Mouse (Mus musculus) ES-Bruce4 (cell line): Measurements from ENCODE around the gene Exosc9. TPM values are rescaled to one million over a fixed set of nuclear protein-coding genes. Genes with fewer than 3 reads are reported as not detected.
A peak's percentile ranks its signal among the peaks of the same experiment; 100 is the strongest.

Experiments
- H3K27ac ChIP-seq: 2 replicates; pipeline ENCODE4 v1.5.1; 2012; ENCODE audit warnings: low read length, inconsistent platforms; ENCODE audit not compliant: insufficient read depth
- H3K27me3 ChIP-seq: 2 replicates; pipeline ENCODE4 v1.6.1; 2012; ENCODE audit warnings: mild to moderate bottlenecking, low read length, inconsistent platforms; ENCODE audit not compliant: control insufficient read depth, poor library complexity, insufficient read depth, severe bottlenecking
- H3K36me3 ChIP-seq: 2 replicates; pipeline ENCODE4 v1.6.1; 2012; ENCODE audit warnings: inconsistent platforms, mild to moderate bottlenecking, low read length, moderate library complexity; ENCODE audit not compliant: control insufficient read depth, poor library complexity, insufficient read depth, severe bottlenecking
- H3K4me1 ChIP-seq: one replicate; pipeline ENCODE4 v1.8.1; 2011; ENCODE audit warnings: low read length; ENCODE audit not compliant: control insufficient read depth, insufficient read depth
- H3K4me3 ChIP-seq: 2 replicates; pipeline ENCODE4 v1.5.1; 2011; ENCODE audit warnings: low read depth, mild to moderate bottlenecking, low read length
- H3K9ac ChIP-seq: 2 replicates; pipeline ENCODE4 v1.6.1; 2012; ENCODE audit warnings: low read depth, mild to moderate bottlenecking, inconsistent platforms; ENCODE audit not compliant: poor library complexity, severe bottlenecking
- H3K9me3 ChIP-seq: replicated peaks from 2 replicates; pipeline ENCODE4 v1.6.1; 2012; ENCODE audit warnings: mild to moderate bottlenecking, low read length, inconsistent platforms; ENCODE audit not compliant: control insufficient read depth, poor library complexity, insufficient read depth, severe bottlenecking
- CTCF ChIP-seq: IDR thresholded peaks from one replicate; pipeline ENCODE4 v1.8.1; 2011; ENCODE audit warnings: low read depth, low read length
- EP300 ChIP-seq: IDR thresholded peaks from 2 replicates; pipeline ENCODE4 v1.6.1; 2011; ENCODE audit warnings: low read depth, low read length; ENCODE audit not compliant: insufficient read depth
- POLR2A ChIP-seq: IDR thresholded peaks from one replicate; pipeline ENCODE4 v1.8.1; 2011; ENCODE audit warnings: low read length; ENCODE audit not compliant: insufficient read depth
- polyA plus RNA-seq: library from polyadenylated mRNA; stranded (reverse); fragments of >200 nt; gene quantifications from 2 replicates; pipeline ENCODE4 v1.2.4, GENCODE M21; 2011; ENCODE audit warnings: low read depth; ENCODE audit not compliant: missing spikeins, insufficient read depth, insufficient read length

Exosc9 gene
- polyA plus RNA-seq, result 68.2 and 72.2 TPM in 2 replicates

GRCm38 (mm10) chr3:36552406-36553047 lies at the start of gene Exosc9:
Gene Exosc9 (plus strand): TSS chr3:36552606.
- Histone ChIP-seq H3K27ac (no peak within 1 kb of the TSS), H3K4me1 (no peaks in the 10 kb centered on the region), H3K4me3 (peak within 1 kb of the TSS; percentile 94), H3K9me3 (no peaks in the 10 kb centered on the region), H3K36me3 (peaks cover 29% of the 10 kb centered on the region), H3K9ac (peak within 1 kb of the TSS; percentile 58), H3K27me3 (no peaks in the 10 kb centered on the region; the same call in 1 of the 2 replicates)
- no peak for TF ChIP-seq POLR2A
- TF ChIP-seq EP300, result no peak
- TF ChIP-seq CTCF, result no peak

GRCm38 (mm10) chr3:36505306-36505705 lies 47.1 kb upstream of the Exosc9 start:
- H3K9ac ChIP-seq, result no peak overlapping the region
- H3K27me3 ChIP-seq, result no peaks in the 10 kb centered on the region
- no peaks in the 10 kb centered on the region for H3K9me3 ChIP-seq
- H3K36me3 ChIP-seq, result no peaks in the 10 kb centered on the region
- H3K4me1 ChIP-seq, result peaks cover 2% of the 10 kb centered on the region
- H3K27ac ChIP-seq, result no peak overlapping the region
- TF ChIP-seq POLR2A, result no peak
- no peak for TF ChIP-seq CTCF
- no peak for TF ChIP-seq EP300
- no peak overlapping the region for H3K4me3 ChIP-seq

GRCm38 (mm10) chr3:36505809-36506735 lies 46.3 kb upstream of the Exosc9 start:
- H3K9me3 ChIP-seq, result no peaks in the 10 kb centered on the region
- TF ChIP-seq POLR2A (no peak), EP300 (peak; percentile 55; the same call in 1 of the 2 replicates)
- H3K9ac ChIP-seq, result no peak overlapping the region
- H3K36me3 ChIP-seq, result no peaks in the 10 kb centered on the region
- no peak overlapping the region for H3K27ac ChIP-seq
- H3K4me1 ChIP-seq, result peaks cover 2% of the 10 kb centered on the region
- H3K4me3 ChIP-seq, result no peak overlapping the region
- H3K27me3 ChIP-seq, result no peaks in the 10 kb centered on the region

GRCm38 (mm10) chr3:36511491-36511890 lies 40.9 kb upstream of the Exosc9 start:
- Histone ChIP-seq H3K4me1 (peaks cover 2% of the 10 kb centered on the region), H3K36me3 (no peaks in the 10 kb centered on the region), H3K27me3 (no peaks in the 10 kb centered on the region), H3K9ac (no peak overlapping the region), H3K4me3 (no peak overlapping the region), H3K27ac (no peak overlapping the region), H3K9me3 (no peaks in the 10 kb centered on the region)
- TF ChIP-seq POLR2A (no peak), CTCF (no peak), EP300 (no peak)

- no peaks in the 10 kb centered on the region for H3K36me3 ChIP-seq
- H3K4me1 ChIP-seq, result no peaks in the 10 kb centered on the region
- H3K27ac ChIP-seq, result no peak overlapping the region
- no peak for TF ChIP-seq EP300
- TF ChIP-seq POLR2A, result no peak
- TF ChIP-seq CTCF, result no peak
- H3K9me3 ChIP-seq, result no peaks in the 10 kb centered on the region
- no peaks in the 10 kb centered on the region; the same call in 1 of the 2 replicates for H3K27me3 ChIP-seq
- no peak overlapping the region for H3K9ac ChIP-seq
- H3K4me3 ChIP-seq, result no peak overlapping the region
Measured at GRCm38 (mm10) chr3:36516196-36516595, 36.2 kb upstream of the Exosc9 start.
